Mouse (Mus musculus): Measurements from ENCODE around the gene Myoc. TPM values are rescaled to one million over a fixed set of nuclear protein-coding genes. Genes with fewer than 3 reads are reported as not detected.

The Myoc gene
- not detected in 2 replicates for polyA plus RNA-seq (2015; fragmentation: Nextera tagmentation; extraction: Ambion mirVana)

DNA sequence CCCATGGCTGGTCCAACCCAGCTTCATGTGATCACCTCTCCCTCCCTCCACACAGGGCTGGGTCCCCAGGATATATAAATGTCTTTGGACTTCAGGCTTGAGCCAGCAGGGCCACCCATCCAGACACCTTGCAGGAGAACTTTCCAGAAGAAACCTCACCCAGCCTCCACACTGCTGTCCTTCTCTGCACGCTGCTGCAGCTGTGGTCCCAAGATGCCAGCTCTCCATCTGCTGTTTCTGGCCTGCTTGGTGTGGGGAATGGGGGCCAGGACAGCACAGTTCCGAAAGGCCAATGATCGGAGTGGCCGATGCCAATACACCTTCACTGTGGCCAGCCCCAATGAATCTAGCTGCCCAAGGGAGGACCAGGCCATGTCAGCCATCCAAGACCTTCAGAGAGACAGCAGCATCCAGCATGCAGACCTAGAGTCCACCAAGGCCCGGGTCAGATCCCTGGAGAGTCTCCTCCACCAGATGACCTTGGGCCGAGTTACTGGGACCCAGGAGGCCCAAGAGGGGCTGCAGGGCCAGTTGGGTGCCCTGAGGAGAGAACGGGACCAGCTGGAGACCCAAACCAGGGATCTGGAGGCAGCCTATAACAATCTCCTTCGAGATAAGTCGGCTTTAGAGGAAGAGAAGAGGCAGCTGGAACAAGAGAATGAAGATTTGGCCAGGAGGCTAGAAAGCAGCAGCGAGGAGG is at the start of gene Myoc:
Myoc (plus strand) TSS at position 105 of the 700 bp plus-strand sequence.
- Histone ChIP-seq H3K4me3 (replicated peaks; ENCODE audit: low read length) (no peak within 1 kb of the TSS), H3K27ac (ENCODE audit: low read length) (no peak within 1 kb of the TSS), H3K4me2 (ENCODE audit: low read depth, low read length) (no peak within 1 kb of the TSS), H3K36me3 (ENCODE audit: control insufficient read depth, insufficient read depth, low read length) (no peaks in the 10 kb centered on the region), H3K27me3 (ENCODE audit: control insufficient read depth, insufficient read depth, low read length) (no peaks in the 10 kb centered on the region), H3K9ac (ENCODE audit: low read length) (no peak within 1 kb of the TSS), H3K9me3 (replicated peaks; ENCODE audit: control insufficient read depth, low read length) (no peaks in the 10 kb centered on the region), H3K4me1 (ENCODE audit: control insufficient read depth, insufficient read depth, low read length) (peaks cover 3% of the 10 kb centered on the region; the same call in 1 of the 2 replicates)
- 75% methylated on average over 10 of the region's 10 CpGs for WGBS
- ATAC-seq (ENCODE audit: insufficient read depth, low FRiP score): no peak; the same call in 1 of the 2 replicates

DNA sequence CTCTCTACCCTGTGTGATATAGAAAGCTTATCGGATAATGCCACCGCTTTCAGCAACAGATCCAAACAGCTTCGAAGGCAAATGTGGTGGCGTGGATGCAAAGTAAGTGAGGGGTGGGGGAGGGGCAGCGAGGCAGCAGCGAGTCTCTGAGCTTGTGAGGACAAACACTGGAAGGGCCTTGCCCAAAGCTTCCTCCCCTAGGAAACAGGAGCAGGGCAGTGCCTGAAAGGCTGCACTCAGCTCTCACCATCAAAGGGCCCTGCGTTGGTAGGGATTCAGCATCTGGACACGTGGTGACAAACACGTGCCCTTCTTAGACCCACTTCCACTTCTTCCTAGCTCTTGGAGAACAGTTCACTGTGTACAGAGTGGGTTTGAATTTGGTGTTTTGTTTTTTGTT is 49.5 kb upstream of the Myoc start:
- no peak for ATAC-seq (ENCODE audit: insufficient read depth, low FRiP score)
- Histone ChIP-seq H3K9me3 (replicated peaks; ENCODE audit: control insufficient read depth, low read length) (no peaks in the 10 kb centered on the region), H3K9ac (ENCODE audit: low read length) (no peak overlapping the region), H3K36me3 (ENCODE audit: control insufficient read depth, insufficient read depth, low read length) (no peaks in the 10 kb centered on the region), H3K4me1 (ENCODE audit: control insufficient read depth, insufficient read depth, low read length) (no peaks in the 10 kb centered on the region), H3K4me2 (ENCODE audit: low read depth, low read length) (no peak overlapping the region), H3K27me3 (ENCODE audit: control insufficient read depth, insufficient read depth, low read length) (no peaks in the 10 kb centered on the region), H3K27ac (ENCODE audit: low read length) (no peak overlapping the region), H3K4me3 (replicated peaks; ENCODE audit: low read length) (no peak overlapping the region)
- 30% methylated on average over 9 of the region's 9 CpGs for WGBS

DNA sequence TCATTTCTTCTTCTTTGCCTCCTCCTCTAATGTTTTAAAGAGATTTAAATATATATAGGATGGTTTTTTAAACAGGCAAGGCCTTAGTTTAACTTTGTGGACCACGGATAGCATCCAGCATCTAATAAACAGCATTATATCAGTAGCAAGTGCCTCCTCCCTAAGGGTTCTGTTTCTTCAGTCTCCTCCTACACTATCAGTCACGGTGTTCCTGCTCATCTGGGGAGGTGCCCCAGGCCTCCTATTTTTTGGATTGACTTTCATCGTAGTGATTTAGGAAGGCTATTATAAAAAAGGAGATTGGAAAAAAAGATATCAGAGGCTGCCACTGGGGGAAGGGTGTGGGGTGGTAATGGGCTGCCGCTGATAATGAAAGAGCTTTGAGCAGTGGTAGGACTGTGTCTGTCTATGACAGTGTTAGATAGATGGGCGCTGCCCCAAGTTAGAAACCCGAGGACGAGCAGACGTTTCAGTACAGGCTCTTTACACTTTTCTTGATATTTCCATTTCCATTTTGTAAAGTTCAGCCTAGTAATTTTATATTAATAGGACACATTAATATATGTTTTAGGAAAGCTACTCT is 48.4 kb upstream of the Myoc start:
- no peak for ATAC-seq (ENCODE audit: insufficient read depth, low FRiP score)

DNA sequence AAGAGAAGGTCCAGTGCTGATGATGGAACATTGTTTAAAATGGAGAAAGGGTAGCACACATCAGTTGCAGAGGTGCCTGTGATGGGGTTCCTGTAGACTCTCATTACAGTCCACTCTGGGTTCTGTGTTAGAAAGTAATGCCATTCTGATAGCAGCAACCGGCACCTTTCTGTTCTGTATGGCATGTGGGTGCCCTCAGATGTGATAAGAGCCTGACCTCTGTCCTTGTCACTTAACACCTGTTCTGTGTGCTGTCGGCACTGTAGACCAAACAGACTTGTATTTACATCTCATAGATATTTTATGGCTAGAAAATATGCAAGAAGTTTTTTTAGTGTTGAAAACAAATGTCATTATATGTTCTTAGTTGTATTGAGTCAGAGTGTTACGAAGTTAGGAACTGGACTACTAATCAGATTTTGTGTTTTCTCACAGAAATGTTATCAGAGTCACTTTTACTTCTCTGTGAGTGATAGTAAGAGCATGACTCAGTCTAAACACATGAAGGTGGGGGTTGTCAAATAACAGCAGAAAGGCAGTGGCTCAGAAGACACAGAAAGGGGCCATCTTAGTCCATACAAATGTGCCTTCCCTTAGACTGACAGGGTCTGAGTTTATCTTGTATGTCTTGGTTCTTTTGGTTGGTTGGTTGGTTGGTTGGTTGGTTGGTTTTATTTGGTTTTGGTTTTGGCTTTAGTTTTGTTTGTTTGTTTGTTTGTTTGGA is 41.4 kb upstream of the Myoc start:
- no peak overlapping the region for H3K4me2 ChIP-seq (ENCODE audit: low read depth, low read length)
- no peak overlapping the region for H3K4me3 ChIP-seq (replicated peaks; ENCODE audit: low read length)
- no peaks in the 10 kb centered on the region for H3K9me3 ChIP-seq (replicated peaks; ENCODE audit: control insufficient read depth, low read length)
- ATAC-seq (ENCODE audit: insufficient read depth, low FRiP score): no peak
- H3K4me1 ChIP-seq (ENCODE audit: control insufficient read depth, insufficient read depth, low read length): no peaks in the 10 kb centered on the region
- no peaks in the 10 kb centered on the region for H3K27me3 ChIP-seq (ENCODE audit: control insufficient read depth, insufficient read depth, low read length)
- no peak overlapping the region for H3K9ac ChIP-seq (ENCODE audit: low read length)
- H3K27ac ChIP-seq (ENCODE audit: low read length): no peak overlapping the region
- peaks cover 3% of the 10 kb centered on the region; the same call in 1 of the 2 replicates for H3K36me3 ChIP-seq (ENCODE audit: control insufficient read depth, insufficient read depth, low read length)
- WGBS: 57% methylated on average over 3 of the region's 3 CpGs

More for the DNA sequence above, 48.4 kb upstream of the Myoc start:
- no peaks in the 10 kb centered on the region for H3K9me3 ChIP-seq (replicated peaks; ENCODE audit: control insufficient read depth, low read length)
- no peaks in the 10 kb centered on the region for H3K27me3 ChIP-seq (ENCODE audit: control insufficient read depth, insufficient read depth, low read length)
- no peak overlapping the region for H3K4me3 ChIP-seq (replicated peaks; ENCODE audit: low read length)
- no peak overlapping the region for H3K27ac ChIP-seq (ENCODE audit: low read length)
- no peak overlapping the region for H3K9ac ChIP-seq (ENCODE audit: low read length)
- WGBS: 76% methylated on average over 8 of the region's 8 CpGs
- no peaks in the 10 kb centered on the region for H3K36me3 ChIP-seq (ENCODE audit: control insufficient read depth, insufficient read depth, low read length)
- H3K4me2 ChIP-seq (ENCODE audit: low read depth, low read length): no peak overlapping the region
- H3K4me1 ChIP-seq (ENCODE audit: control insufficient read depth, insufficient read depth, low read length): no peaks in the 10 kb centered on the region

DNA sequence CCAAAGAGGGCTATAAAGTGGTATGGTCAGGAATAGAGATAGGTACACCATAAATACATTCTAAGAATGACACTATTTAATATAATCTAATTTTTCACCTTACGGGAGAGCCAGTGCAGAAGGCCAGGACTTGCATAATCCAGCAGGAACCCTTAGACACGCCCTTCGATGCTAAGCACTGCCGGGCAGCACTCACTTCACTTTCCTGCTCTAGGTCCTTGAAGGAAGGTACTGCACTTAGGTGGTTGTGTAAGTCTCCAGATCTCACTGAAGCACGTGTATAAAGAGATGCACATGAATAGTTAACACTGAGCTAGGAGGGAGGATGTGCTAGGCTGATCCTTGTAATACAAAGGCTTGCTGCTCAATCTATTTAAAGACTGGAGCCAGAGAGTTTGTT is 39.3 kb upstream of the Myoc start:
- WGBS: 90% methylated on average over 5 of the region's 5 CpGs
- ATAC-seq (ENCODE audit: insufficient read depth, low FRiP score): no peak
- no peak overlapping the region for H3K9ac ChIP-seq (ENCODE audit: low read length)

DNA sequence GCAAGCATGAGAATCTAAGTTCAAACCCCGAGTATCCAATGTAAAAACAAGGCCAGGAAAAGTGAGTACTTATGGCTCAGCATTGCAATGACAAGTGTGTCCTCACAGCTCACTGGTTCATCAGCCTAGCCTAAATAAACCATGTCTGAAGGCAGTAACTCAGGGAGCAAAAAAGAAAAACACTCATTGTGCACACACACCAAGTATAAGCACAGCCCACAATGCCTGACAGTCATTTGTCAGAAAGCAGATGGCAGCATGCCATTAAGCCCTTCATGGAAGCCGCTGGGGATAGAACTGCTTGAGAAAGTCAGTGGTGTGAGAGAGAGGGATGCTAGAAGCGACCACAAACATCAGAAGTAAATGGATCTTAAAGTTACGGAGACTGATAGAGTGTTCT is 37.7 kb upstream of the Myoc start:
- 73% methylated on average over 4 of the region's 4 CpGs for WGBS
- H3K4me1 ChIP-seq (ENCODE audit: control insufficient read depth, insufficient read depth, low read length): no peaks in the 10 kb centered on the region
- no peak overlapping the region for H3K4me2 ChIP-seq (ENCODE audit: low read depth, low read length)
- H3K27me3 ChIP-seq (ENCODE audit: control insufficient read depth, insufficient read depth, low read length): no peaks in the 10 kb centered on the region
- no peaks in the 10 kb centered on the region for H3K9me3 ChIP-seq (replicated peaks; ENCODE audit: control insufficient read depth, low read length)
- H3K4me3 ChIP-seq (replicated peaks; ENCODE audit: low read length): no peak overlapping the region
- H3K27ac ChIP-seq (ENCODE audit: low read length): no peak overlapping the region
- peaks cover 7% of the 10 kb centered on the region; the same call in 1 of the 2 replicates for H3K36me3 ChIP-seq (ENCODE audit: control insufficient read depth, insufficient read depth, low read length)
- no peak overlapping the region for H3K9ac ChIP-seq (ENCODE audit: low read length)
- no peak for ATAC-seq (ENCODE audit: insufficient read depth, low FRiP score)

More for the DNA sequence above, 39.3 kb upstream of the Myoc start:
- peaks cover 7% of the 10 kb centered on the region; the same call in 1 of the 2 replicates for H3K36me3 ChIP-seq (ENCODE audit: control insufficient read depth, insufficient read depth, low read length)
- no peak overlapping the region for H3K27ac ChIP-seq (ENCODE audit: low read length)
- no peak overlapping the region for H3K4me2 ChIP-seq (ENCODE audit: low read depth, low read length)
- H3K4me1 ChIP-seq (ENCODE audit: control insufficient read depth, insufficient read depth, low read length): no peaks in the 10 kb centered on the region
- H3K4me3 ChIP-seq (replicated peaks; ENCODE audit: low read length): no peak overlapping the region
- no peaks in the 10 kb centered on the region for H3K27me3 ChIP-seq (ENCODE audit: control insufficient read depth, insufficient read depth, low read length)
- H3K9me3 ChIP-seq (replicated peaks; ENCODE audit: control insufficient read depth, low read length): no peaks in the 10 kb centered on the region

DNA sequence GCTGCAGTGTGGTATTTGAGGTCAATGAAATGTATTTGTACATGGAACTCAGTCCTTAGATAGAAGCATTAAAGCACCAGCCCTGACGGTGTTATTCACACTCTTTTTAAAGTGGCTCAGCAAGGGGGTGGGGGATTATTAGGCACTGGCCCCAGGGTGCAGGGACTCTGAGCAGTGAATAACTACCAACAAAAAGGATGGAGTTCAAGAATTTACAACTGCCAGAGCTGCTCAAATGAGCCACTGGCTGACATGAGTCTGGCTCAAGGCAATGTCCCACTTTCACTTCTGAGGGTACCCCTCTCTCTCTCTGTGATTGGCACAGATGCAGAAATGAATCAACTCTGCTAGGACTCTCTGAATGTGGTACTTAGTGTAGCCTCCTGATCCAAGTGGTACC is 30.8 kb upstream of the Myoc start:
- Histone ChIP-seq H3K36me3 (ENCODE audit: control insufficient read depth, insufficient read depth, low read length) (peaks cover 2% of the 10 kb centered on the region; the same call in 1 of the 2 replicates), H3K9ac (ENCODE audit: low read length) (no peak overlapping the region), H3K4me1 (ENCODE audit: control insufficient read depth, insufficient read depth, low read length) (no peaks in the 10 kb centered on the region), H3K4me3 (replicated peaks; ENCODE audit: low read length) (no peak overlapping the region), H3K4me2 (ENCODE audit: low read depth, low read length) (no peak overlapping the region), H3K9me3 (replicated peaks; ENCODE audit: control insufficient read depth, low read length) (no peaks in the 10 kb centered on the region), H3K27ac (ENCODE audit: low read length) (no peak overlapping the region), H3K27me3 (ENCODE audit: control insufficient read depth, insufficient read depth, low read length) (no peaks in the 10 kb centered on the region)
- no peak for ATAC-seq (ENCODE audit: insufficient read depth, low FRiP score)
- 26% methylated on average over 1 of the region's 1 CpGs for WGBS

DNA sequence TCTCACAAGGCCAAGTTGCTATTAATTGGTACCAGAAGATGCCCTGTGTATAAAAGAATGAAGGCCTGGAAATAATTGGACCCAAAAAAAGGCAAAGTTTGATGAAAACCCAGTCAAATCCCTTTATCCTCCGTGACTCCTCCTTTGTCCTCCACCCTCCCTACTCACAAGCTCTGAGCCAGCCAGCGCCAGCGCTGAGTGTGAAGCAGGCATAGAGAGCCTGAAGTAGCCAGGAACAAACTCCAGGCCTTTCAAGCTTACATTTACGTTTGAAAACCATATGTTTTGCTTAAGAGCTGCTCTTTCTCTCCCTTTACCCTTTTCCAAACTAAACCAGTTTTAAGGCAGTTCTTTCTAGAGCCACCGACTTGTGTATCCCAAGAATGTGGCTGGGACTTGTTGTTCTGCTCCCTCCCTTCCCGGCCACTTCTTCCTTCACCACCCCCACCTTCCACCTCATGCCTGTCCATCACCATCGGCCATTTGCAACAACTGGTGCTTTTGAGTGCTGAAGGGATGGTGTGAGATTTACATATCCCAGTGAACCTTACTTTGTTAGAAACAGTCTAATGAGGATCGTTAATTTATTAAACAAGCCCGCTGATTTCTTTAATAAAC is 29.2 kb upstream of the Myoc start:
- H3K36me3 ChIP-seq (ENCODE audit: control insufficient read depth, insufficient read depth, low read length): no peaks in the 10 kb centered on the region
- H3K4me1 ChIP-seq (ENCODE audit: control insufficient read depth, insufficient read depth, low read length): no peaks in the 10 kb centered on the region
- H3K27ac ChIP-seq (ENCODE audit: low read length): no peak overlapping the region
- 38% methylated on average over 9 of the region's 9 CpGs for WGBS
- no peak for ATAC-seq (ENCODE audit: insufficient read depth, low FRiP score)
- no peak overlapping the region for H3K9ac ChIP-seq (ENCODE audit: low read length)
- no peak overlapping the region for H3K4me2 ChIP-seq (ENCODE audit: low read depth, low read length)
- no peaks in the 10 kb centered on the region for H3K27me3 ChIP-seq (ENCODE audit: control insufficient read depth, insufficient read depth, low read length)
- no peaks in the 10 kb centered on the region for H3K9me3 ChIP-seq (replicated peaks; ENCODE audit: control insufficient read depth, low read length)
- no peak overlapping the region for H3K4me3 ChIP-seq (replicated peaks; ENCODE audit: low read length)

DNA sequence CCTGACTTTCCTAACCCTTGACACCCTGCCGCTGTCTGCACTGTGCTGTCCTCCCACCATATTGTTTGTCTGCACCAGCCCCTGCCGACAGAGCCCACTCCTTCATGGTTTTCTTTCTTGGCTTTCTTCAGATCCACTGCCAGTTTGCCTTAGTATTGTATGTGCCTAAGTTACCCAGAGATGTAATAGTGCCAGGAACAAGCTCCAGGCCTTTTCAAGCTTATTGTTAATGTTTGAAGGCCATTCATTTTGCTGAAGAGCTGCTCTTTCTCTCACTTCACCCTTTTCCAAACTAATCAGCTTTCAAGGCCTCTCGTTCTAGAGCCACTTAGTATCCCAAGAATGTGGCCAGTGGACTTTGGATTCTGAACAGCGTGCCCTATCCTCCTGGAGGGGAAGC is 27.8 kb upstream of the Myoc start:
- ATAC-seq (ENCODE audit: insufficient read depth, low FRiP score): no peak
- H3K9me3 ChIP-seq (replicated peaks; ENCODE audit: control insufficient read depth, low read length): no peaks in the 10 kb centered on the region
- no peak overlapping the region for H3K4me3 ChIP-seq (replicated peaks; ENCODE audit: low read length)
- H3K4me1 ChIP-seq (ENCODE audit: control insufficient read depth, insufficient read depth, low read length): no peaks in the 10 kb centered on the region
- H3K4me2 ChIP-seq (ENCODE audit: low read depth, low read length): no peak overlapping the region
- H3K36me3 ChIP-seq (ENCODE audit: control insufficient read depth, insufficient read depth, low read length): no peaks in the 10 kb centered on the region
- H3K27me3 ChIP-seq (ENCODE audit: control insufficient read depth, insufficient read depth, low read length): no peaks in the 10 kb centered on the region
- H3K9ac ChIP-seq (ENCODE audit: low read length): no peak overlapping the region
- no peak overlapping the region for H3K27ac ChIP-seq (ENCODE audit: low read length)
- WGBS: 66% methylated on average over 4 of the region's 4 CpGs

Measured in stomach, embryonic 16.5 days (tissue).